Mouse (Mus musculus) cerebellum, adult 11 months (tissue): ENCODE measurements around the gene Zbtb20.
A peak's percentile ranks its signal among the peaks of the same experiment; 100 is the strongest.

Source experiments
- DNase-seq: peaks from one replicate; pipeline ENCODE4 v3.0.0; 2022

Gene Zbtb20

GRCm38 (mm10) chr16:43402888-43403287, 527.2 kb downstream of the Zbtb20 start:
- DNase-seq = no peak

- no peak for DNase-seq
These were observed 529.4 kb downstream of the Zbtb20 start for GRCm38 (mm10) chr16:43405089-43405488.

GRCm38 (mm10) chr16:43407594-43408142, 532.0 kb downstream of the Zbtb20 start:
- DNase-seq = no peak

- no peak for DNase-seq
These were observed 532.9 kb downstream of the Zbtb20 start for GRCm38 (mm10) chr16:43408622-43409021.

- DNase-seq = no peak
These were observed 533.6 kb downstream of the Zbtb20 start for GRCm38 (mm10) chr16:43409108-43409909.

- peak; percentile 37 for DNase-seq
These were observed 534.4 kb downstream of the Zbtb20 start for GRCm38 (mm10) chr16:43409910-43410612.

- DNase-seq = no peak
These were observed 534.9 kb downstream of the Zbtb20 start for GRCm38 (mm10) chr16:43410613-43410974.

- no peak for DNase-seq
These were observed 540.2 kb downstream of the Zbtb20 start for GRCm38 (mm10) chr16:43415864-43416263.

GRCm38 (mm10) chr16:43419923-43420322, 544.2 kb downstream of the Zbtb20 start:
- no peak for DNase-seq

GRCm38 (mm10) chr16:43428955-43429354, 553.3 kb downstream of the Zbtb20 start:
- no peak for DNase-seq

DNA sequence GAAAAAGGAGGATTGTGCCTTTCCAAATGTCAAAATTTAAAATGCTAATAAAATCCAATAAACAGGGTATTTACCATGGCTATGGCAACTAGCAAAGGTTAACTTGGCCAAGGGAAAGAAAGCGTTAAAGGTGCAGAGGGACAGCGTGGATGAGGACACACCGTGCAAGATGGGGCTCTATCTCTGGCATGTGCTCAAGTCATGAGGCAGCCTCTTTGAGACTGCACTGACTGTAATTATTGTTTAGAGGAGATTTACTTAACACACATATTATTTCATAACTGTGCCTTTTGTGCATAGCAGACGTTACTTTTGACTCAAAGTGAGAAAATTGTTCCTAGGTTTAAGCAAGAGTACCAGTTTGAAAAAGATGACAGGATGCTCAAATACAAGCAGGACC, 554.3 kb downstream of the Zbtb20 start:
- no peak for DNase-seq

- DNase-seq = no peak
These were observed 556.1 kb downstream of the Zbtb20 start for GRCm38 (mm10) chr16:43431514-43432371.

DNA sequence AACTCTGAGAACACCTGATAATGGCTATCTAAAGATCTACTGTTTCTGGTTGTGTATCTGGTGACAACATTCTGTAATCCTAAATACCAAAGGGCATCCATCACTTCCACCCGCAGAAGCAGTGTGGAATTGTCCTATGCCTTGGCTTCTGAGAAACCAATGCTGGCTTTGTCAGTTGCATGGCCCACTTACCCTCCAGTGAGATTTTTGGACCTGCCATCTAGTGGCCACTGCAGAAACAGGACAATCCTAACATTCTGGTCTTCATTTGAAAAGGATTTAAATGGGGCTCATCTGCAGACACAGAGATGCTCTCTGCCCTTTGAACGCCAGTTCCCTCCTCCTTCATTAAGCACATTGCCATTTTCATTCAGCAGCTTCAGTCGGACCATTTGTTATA, 559.3 kb downstream of the Zbtb20 start:
- DNase-seq = peak; percentile 31

GRCm38 (mm10) chr16:43438878-43439371, 563.2 kb downstream of the Zbtb20 start:
- no peak for DNase-seq

GRCm38 (mm10) chr16:43441392-43441791, 565.7 kb downstream of the Zbtb20 start:
- no peak for DNase-seq

DNA sequence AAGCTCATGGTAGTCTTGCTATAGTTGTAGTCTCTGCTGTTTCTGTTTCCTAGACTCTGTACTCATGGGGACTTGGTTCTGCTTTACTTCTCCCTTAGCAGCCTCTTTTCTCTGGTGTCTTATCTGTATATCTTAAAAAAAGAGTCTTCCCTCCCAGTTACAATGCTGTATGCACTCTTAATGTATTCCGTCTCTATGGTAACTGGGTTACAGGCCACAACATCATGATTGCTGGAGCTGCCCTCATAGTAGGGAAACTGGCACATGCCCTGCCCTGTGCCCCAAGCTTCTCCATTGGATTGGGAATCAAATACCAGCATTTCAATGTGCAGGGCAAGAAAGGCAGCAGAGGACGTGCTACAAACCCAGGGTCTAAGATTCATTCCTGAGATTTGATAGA, 567.4 kb downstream of the Zbtb20 start:
- no peak for DNase-seq

DNA sequence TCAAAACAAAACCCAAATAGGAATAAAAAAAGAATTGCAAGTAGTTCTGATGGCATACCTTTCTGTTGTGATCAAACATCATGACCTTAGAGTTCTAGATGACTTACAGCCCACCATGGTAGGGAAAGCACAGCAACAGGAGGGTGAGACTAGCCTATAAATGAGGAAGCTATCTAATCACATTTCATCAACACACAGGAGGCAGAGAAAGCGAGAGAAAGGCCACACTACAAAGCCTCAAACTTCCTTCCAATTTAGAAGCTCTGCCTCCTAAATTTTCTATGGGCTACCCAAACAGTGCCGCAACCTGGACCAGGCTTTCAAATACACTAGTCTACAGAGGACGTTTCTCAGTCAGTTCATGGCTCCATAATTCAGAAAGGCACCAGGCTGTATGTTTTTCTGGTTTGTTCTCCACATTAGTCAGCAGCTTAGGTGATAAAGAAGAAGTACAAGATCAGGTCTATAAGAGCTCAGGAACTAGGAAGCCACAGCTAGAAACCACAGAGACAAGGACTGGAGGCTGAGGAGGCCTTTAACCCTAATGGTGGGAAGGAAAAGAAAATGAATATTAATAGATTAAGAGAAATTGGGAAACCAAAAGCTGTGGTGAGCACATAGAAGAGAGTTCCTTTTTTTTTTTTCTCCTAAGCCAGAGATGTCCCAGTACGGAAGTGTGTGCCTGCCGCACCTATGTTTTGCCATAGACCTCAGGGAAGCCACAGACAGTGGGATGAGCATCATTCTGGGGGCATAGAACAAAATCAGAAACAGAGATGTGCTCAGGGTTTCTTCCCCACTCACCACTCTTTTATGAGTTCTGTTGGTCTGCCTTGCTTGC, 572.7 kb downstream of the Zbtb20 start:
- no peak for DNase-seq

- DNase-seq = no peak
These were observed 578.8 kb downstream of the Zbtb20 start for GRCm38 (mm10) chr16:43454370-43454934.

- DNase-seq = no peak
These were observed 580.9 kb downstream of the Zbtb20 start for GRCm38 (mm10) chr16:43456446-43457172.

DNA sequence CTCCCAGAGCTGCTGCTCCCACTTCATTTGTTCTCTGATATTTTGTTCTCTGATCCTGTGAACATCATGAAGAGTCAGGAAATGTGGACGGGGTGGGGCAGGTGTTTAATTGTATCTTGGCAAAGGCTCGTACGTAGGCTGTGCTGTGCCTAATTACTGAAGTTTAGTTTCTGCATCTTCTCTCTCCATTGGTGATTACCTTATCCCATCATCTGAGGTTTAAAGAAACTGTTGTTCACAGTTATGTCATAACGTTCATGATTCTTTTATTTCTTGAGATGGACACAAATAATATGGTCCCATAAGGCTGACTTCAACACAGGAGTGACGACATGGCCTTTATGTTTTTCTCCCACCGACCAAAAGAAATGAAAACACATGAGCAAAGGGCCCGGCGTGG, 582.1 kb downstream of the Zbtb20 start:
- DNase-seq = no peak

DNA sequence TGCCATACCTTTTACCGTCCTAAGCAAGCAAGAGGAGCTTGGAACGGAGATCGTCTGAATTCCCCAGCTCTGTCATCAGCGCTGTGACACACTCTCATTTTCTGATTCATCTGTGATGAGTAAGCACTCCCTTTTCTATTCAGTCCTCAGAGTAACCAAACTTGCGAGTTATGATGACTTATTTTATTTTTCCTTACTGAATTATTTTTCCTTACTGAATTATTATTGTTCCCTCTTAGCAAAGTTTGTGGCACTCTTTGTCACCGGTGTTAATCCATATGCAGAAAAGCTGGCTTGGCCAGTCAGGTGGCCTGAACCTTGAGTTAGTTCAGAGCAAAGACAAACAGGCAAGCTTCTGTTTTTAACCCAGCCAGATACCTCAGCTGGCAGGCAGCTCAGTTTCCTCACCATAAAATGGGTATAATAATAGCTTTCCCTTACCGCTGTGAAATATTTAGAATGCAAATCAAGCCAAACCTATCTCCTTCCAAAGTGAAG, 583.1 kb downstream of the Zbtb20 start:
- DNase-seq = no peak
